Mouse (Mus musculus) hindbrain, embryonic 16.5 days (tissue): ENCODE results near the gene Fyn. TPM values are rescaled to one million over a fixed set of nuclear protein-coding genes. Genes with fewer than 3 reads are reported as not detected.

ENCODE experiments used
- ATAC-seq: fragments of 200-750 bp; cut with Nextera tagmentation; 2 replicates; pipeline ENCODE4 v1.8.0; 2017; ENCODE audit warnings: moderate TSS enrichment, moderate library complexity
- H3K27ac ChIP-seq: fragments of 300-500 bp; sonication (generic); 2 replicates; pipeline ENCODE4 v1.5.1; 2014; ENCODE audit warnings: low read depth, mild to moderate bottlenecking, control low read depth, low read length, moderate library complexity
- H3K27me3 ChIP-seq: fragments of 300-500 bp; sonication (generic); replicated peaks from 2 replicates; pipeline ENCODE4 v1.6.1; 2014; ENCODE audit warnings: low read length; ENCODE audit not compliant: control insufficient read depth, insufficient read depth
- H3K36me3 ChIP-seq: fragments of 300-500 bp; sonication (generic); 2 replicates; pipeline ENCODE4 v1.6.1; 2014; ENCODE audit warnings: mild to moderate bottlenecking, low read length, moderate library complexity, mixed read lengths; ENCODE audit not compliant: control insufficient read depth, insufficient read depth
- H3K4me1 ChIP-seq: fragments of 300-500 bp; sonication (generic); 2 replicates; pipeline ENCODE4 v1.6.1; 2014; ENCODE audit warnings: low read depth, low read length; ENCODE audit not compliant: control insufficient read depth, insufficient read depth
- H3K4me2 ChIP-seq: fragments of 300-500 bp; sonication (generic); 2 replicates; pipeline ENCODE4 v1.6.1; 2014; ENCODE audit warnings: mild to moderate bottlenecking, low read length, control low read depth, moderate library complexity
- H3K4me3 ChIP-seq: fragments of 300-500 bp; sonication (generic); 2 replicates; pipeline ENCODE4 v1.5.1; 2014; ENCODE audit warnings: mild to moderate bottlenecking, low read length, control low read depth, moderate library complexity
- H3K9ac ChIP-seq: fragments of 300-500 bp; sonication (generic); 2 replicates; pipeline ENCODE4 v1.6.1; 2014; ENCODE audit warnings: low read depth, mild to moderate bottlenecking, control low read depth, low read length, moderate library complexity
- H3K9me3 ChIP-seq: fragments of 300-500 bp; sonication (generic); 2 replicates; pipeline ENCODE4 v1.6.1; 2014; ENCODE audit warnings: mild to moderate bottlenecking, low read length, moderate library complexity; ENCODE audit not compliant: control insufficient read depth
- WGBS: fragments of 180-500 bp; shearing (Covaris S2); extraction: QIAGEN DNeasy Blood & Tissue Kit; methylation state at CpG from one replicate; pipeline ENCODE4 v1.1.7; 2014; 5-methylcytosine and 5-hydroxymethylcytosine counted together
- polyA plus RNA-seq: library from polyadenylated mRNA; unstranded; fragments of >200 nt; fragmentation: Nextera tagmentation; extraction: Ambion mirVana; gene quantifications from 2 replicates; pipeline ENCODE4 v1.2.1, GENCODE M21; 2015

The Fyn gene
- polyA plus RNA-seq, 1 experiment from 2014 or later: 74.9 TPM

- H3K27me3 ChIP-seq: no peaks in the 10 kb centered on the region
- H3K9ac ChIP-seq: no peak overlapping the region
- WGBS: 60% methylated on average over 9 of the region's 9 CpGs
- H3K9me3 ChIP-seq: no peaks in the 10 kb centered on the region
- H3K27ac ChIP-seq: no peak overlapping the region
- no peak overlapping the region for H3K4me3 ChIP-seq
- H3K36me3 ChIP-seq: no peaks in the 10 kb centered on the region
- H3K4me2 ChIP-seq: no peak overlapping the region
- ATAC-seq: no peak
- H3K4me1 ChIP-seq: peaks cover 35% of the 10 kb centered on the region
Observed at GRCm38 (mm10) chr10:39490349-39491121, 121.9 kb downstream of the Fyn start.

- ATAC-seq: no peak
- H3K27me3 ChIP-seq: no peaks in the 10 kb centered on the region
- no peak overlapping the region for H3K4me3 ChIP-seq
- H3K9me3 ChIP-seq: no peaks in the 10 kb centered on the region
- no peak overlapping the region for H3K4me2 ChIP-seq
- peaks cover 21% of the 10 kb centered on the region for H3K4me1 ChIP-seq
- no peak overlapping the region for H3K9ac ChIP-seq
- H3K36me3 ChIP-seq: no peaks in the 10 kb centered on the region
- no peak overlapping the region for H3K27ac ChIP-seq
- 75% methylated on average over 6 of the region's 6 CpGs for WGBS
Observed at GRCm38 (mm10) chr10:39492146-39492545, 123.5 kb downstream of the Fyn start.

- 91% methylated on average over 3 of the region's 3 CpGs for WGBS
- H3K4me1 ChIP-seq: peaks cover 20% of the 10 kb centered on the region
- no peak for ATAC-seq
Observed at GRCm38 (mm10) chr10:39493007-39493406, 124.4 kb downstream of the Fyn start.

GRCm38 (mm10) chr10:39498641-39499040 lies 130.0 kb downstream of the Fyn start:
- H3K4me2 ChIP-seq: no peak overlapping the region

More at GRCm38 (mm10) chr10:39493007-39493406, 124.4 kb downstream of the Fyn start:
- no peak overlapping the region for H3K4me2 ChIP-seq
- H3K27ac ChIP-seq: no peak overlapping the region
- no peak overlapping the region for H3K4me3 ChIP-seq
- no peaks in the 10 kb centered on the region for H3K9me3 ChIP-seq
- H3K9ac ChIP-seq: no peak overlapping the region
- H3K36me3 ChIP-seq: no peaks in the 10 kb centered on the region
- H3K27me3 ChIP-seq: no peaks in the 10 kb centered on the region

GRCm38 (mm10) chr10:39501571-39501970 lies 132.9 kb downstream of the Fyn start:
- Histone ChIP-seq H3K36me3 (no peaks in the 10 kb centered on the region), H3K27me3 (no peaks in the 10 kb centered on the region), H3K27ac (peak overlapping the region; percentile 83), H3K4me1 (peaks cover 75% of the 10 kb centered on the region), H3K9me3 (no peaks in the 10 kb centered on the region), H3K9ac (peak overlapping the region; percentile 37; the same call in 1 of the 2 replicates), H3K4me2 (peak overlapping the region; percentile 8), H3K4me3 (no peak overlapping the region)
- WGBS: 33% methylated on average over 10 of the region's 10 CpGs
- 0 out of 2 replicates have a peak, but pooled peaks have one; percentile 6 for ATAC-seq

More at GRCm38 (mm10) chr10:39498641-39499040, 130.0 kb downstream of the Fyn start:
- Histone ChIP-seq H3K36me3 (no peaks in the 10 kb centered on the region), H3K9ac (peak overlapping the region; percentile 33; the same call in 1 of the 2 replicates), H3K4me3 (no peak overlapping the region), H3K27me3 (no peaks in the 10 kb centered on the region), H3K4me1 (peaks cover 48% of the 10 kb centered on the region), H3K9me3 (no peaks in the 10 kb centered on the region), H3K27ac (peak overlapping the region; percentile 63)
- no peak for ATAC-seq
- 45% methylated on average over 7 of the region's 7 CpGs for WGBS

GRCm38 (mm10) chr10:39501977-39502706 lies 133.5 kb downstream of the Fyn start:
- no peaks in the 10 kb centered on the region for H3K36me3 ChIP-seq
- H3K4me2 ChIP-seq: no peak overlapping the region
- no peak overlapping the region for H3K4me3 ChIP-seq
- H3K27ac ChIP-seq: peak overlapping the region; percentile 83
- 0 out of 2 replicates have a peak overlapping the region, but pooled peaks have one; percentile 4 for H3K9ac ChIP-seq
- WGBS: 41% methylated on average over 13 of the region's 13 CpGs
- no peaks in the 10 kb centered on the region for H3K9me3 ChIP-seq
- peak; percentile 58 for ATAC-seq
- no peaks in the 10 kb centered on the region for H3K27me3 ChIP-seq
- peaks cover 81% of the 10 kb centered on the region for H3K4me1 ChIP-seq

GRCm38 (mm10) chr10:39503331-39503730 lies 134.7 kb downstream of the Fyn start:
- H3K27ac ChIP-seq: no peak overlapping the region
- no peak overlapping the region for H3K9ac ChIP-seq
- H3K4me1 ChIP-seq: peaks cover 81% of the 10 kb centered on the region
- no peak overlapping the region for H3K4me3 ChIP-seq
- H3K4me2 ChIP-seq: no peak overlapping the region
- no peaks in the 10 kb centered on the region for H3K36me3 ChIP-seq
- no peaks in the 10 kb centered on the region for H3K9me3 ChIP-seq
- no peaks in the 10 kb centered on the region for H3K27me3 ChIP-seq
- 82% methylated on average over 5 of the region's 5 CpGs for WGBS
- ATAC-seq: no peak

- Histone ChIP-seq H3K27me3 (no peaks in the 10 kb centered on the region), H3K4me1 (peaks cover 71% of the 10 kb centered on the region), H3K4me2 (peak overlapping the region; percentile 30), H3K9ac (0 out of 2 replicates have a peak overlapping the region, but pooled peaks have one; percentile 14), H3K9me3 (no peaks in the 10 kb centered on the region), H3K4me3 (no peak overlapping the region), H3K36me3 (no peaks in the 10 kb centered on the region), H3K27ac (peak overlapping the region; percentile 76)
- ATAC-seq: peak; percentile 48
- WGBS: 23% methylated on average over 9 of the region's 9 CpGs
Observed at GRCm38 (mm10) chr10:39505007-39505406, 136.4 kb downstream of the Fyn start.

- Histone ChIP-seq H3K4me2 (no peak overlapping the region; the same call in 1 of the 2 replicates), H3K9me3 (no peaks in the 10 kb centered on the region), H3K27ac (peak overlapping the region; percentile 76), H3K36me3 (no peaks in the 10 kb centered on the region), H3K4me1 (peaks cover 71% of the 10 kb centered on the region), H3K27me3 (no peaks in the 10 kb centered on the region), H3K4me3 (no peak overlapping the region), H3K9ac (no peak overlapping the region)
- WGBS: 60% methylated on average over 7 of the region's 7 CpGs
- ATAC-seq: no peak
Observed at GRCm38 (mm10) chr10:39505621-39506020, 137.0 kb downstream of the Fyn start.
